Mouse (Mus musculus): ENCODE data around the gene Atp8b4.

The Atp8b4 gene

GRCm38 (mm10) chr2:126339516-126339915, 161.0 kb downstream of the Atp8b4 start:
- Histone ChIP-seq H3K9me3 (ENCODE audit: low read length) (no peaks in the 10 kb centered on the region), H3K4me1 (replicated peaks; ENCODE audit: low read depth, low read length) (no peaks in the 10 kb centered on the region), H3K4me3 (replicated peaks; ENCODE audit: low read length) (no peak overlapping the region), H3K27me3 (ENCODE audit: insufficient read depth, low read length) (no peaks in the 10 kb centered on the region), H3K36me3 (ENCODE audit: insufficient read depth, low read length) (no peaks in the 10 kb centered on the region)
- TF ChIP-seq POU5F1 (IDR thresholded peaks at IDR 0.05; ENCODE audit: borderline replicate concordance, low read length), result no peak
- TF ChIP-seq NANOG (IDR thresholded peaks at IDR 0.05; ENCODE audit: borderline replicate concordance, low read length), result no peak

DNA sequence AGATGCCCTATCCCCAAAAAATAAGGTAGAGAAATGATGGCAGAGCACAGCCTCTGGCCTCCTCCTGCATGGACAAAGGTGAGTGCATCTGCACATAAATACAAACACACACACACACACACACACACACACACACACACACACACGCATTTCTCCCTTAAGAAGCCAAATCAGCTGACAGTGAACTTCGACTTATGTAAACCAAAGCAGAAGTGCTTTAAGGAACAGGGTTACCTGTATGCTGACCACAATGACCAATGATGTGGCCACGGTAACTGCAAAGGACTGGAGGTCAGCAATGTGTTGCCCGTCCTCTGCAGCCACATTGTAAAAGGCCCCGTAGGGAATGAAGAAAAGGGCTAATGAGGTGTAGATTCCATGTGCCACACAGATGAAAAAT, 163.3 kb downstream of the Atp8b4 start:
- Histone ChIP-seq H3K36me3 (ENCODE audit: insufficient read depth, low read length) (no peaks in the 10 kb centered on the region), H3K4me3 (replicated peaks; ENCODE audit: low read length) (no peak overlapping the region), H3K9me3 (ENCODE audit: low read length) (no peaks in the 10 kb centered on the region), H3K4me1 (replicated peaks; ENCODE audit: low read depth, low read length) (no peaks in the 10 kb centered on the region), H3K27me3 (ENCODE audit: insufficient read depth, low read length) (no peaks in the 10 kb centered on the region)
- TF ChIP-seq NANOG (IDR thresholded peaks at IDR 0.05; ENCODE audit: borderline replicate concordance, low read length) (no peak), POU5F1 (IDR thresholded peaks at IDR 0.05; ENCODE audit: borderline replicate concordance, low read length) (no peak), CTCF (conservative IDR thresholded peaks at IDR 0.05; ENCODE audit: low read length) (no peak)

GRCm38 (mm10) chr2:126331794-126332193, 168.7 kb downstream of the Atp8b4 start:
- no peaks in the 10 kb centered on the region for H3K9me3 ChIP-seq (ENCODE audit: low read length)
- no peaks in the 10 kb centered on the region for H3K36me3 ChIP-seq (ENCODE audit: insufficient read depth, low read length)
- no peaks in the 10 kb centered on the region for H3K27me3 ChIP-seq (ENCODE audit: insufficient read depth, low read length)
- no peak overlapping the region for H3K4me3 ChIP-seq (replicated peaks; ENCODE audit: low read length)
- TF ChIP-seq NANOG (IDR thresholded peaks at IDR 0.05; ENCODE audit: borderline replicate concordance, low read length) (no peak), POU5F1 (IDR thresholded peaks at IDR 0.05; ENCODE audit: borderline replicate concordance, low read length) (no peak), CTCF (conservative IDR thresholded peaks at IDR 0.05; ENCODE audit: low read length) (no peak)
- no peaks in the 10 kb centered on the region for H3K4me1 ChIP-seq (replicated peaks; ENCODE audit: low read depth, low read length)

DNA sequence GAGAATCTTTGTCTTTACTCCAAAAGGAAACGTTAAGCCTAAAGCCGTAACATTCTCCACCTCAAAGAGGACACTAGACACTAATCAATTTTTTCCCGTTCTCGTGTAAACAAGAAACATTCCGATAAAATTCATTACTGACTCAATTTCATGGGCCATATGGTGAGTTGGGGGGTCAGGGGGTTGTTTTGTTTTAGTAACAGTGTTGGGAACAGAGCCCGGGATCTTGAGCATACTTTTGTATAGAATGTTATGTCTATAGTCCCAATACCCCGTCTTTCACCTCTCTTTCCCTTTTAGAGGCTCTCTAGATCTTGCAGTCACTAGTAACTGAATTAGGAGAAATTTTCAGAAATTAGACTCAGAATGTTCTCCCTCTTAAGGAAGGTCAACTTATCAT, 177.3 kb downstream of the Atp8b4 start:
- H3K9me3 ChIP-seq (ENCODE audit: low read length), result 0 out of 2 replicates have a peak, but pooled peaks cover 2% of the 10 kb centered on the region
- H3K4me3 ChIP-seq (replicated peaks; ENCODE audit: low read length), result no peak overlapping the region
- no peak for TF ChIP-seq NANOG (IDR thresholded peaks at IDR 0.05; ENCODE audit: borderline replicate concordance, low read length)
- no peak for TF ChIP-seq POU5F1 (IDR thresholded peaks at IDR 0.05; ENCODE audit: borderline replicate concordance, low read length)
- no peak for TF ChIP-seq CTCF (conservative IDR thresholded peaks at IDR 0.05; ENCODE audit: low read length)
- H3K4me1 ChIP-seq (replicated peaks; ENCODE audit: low read depth, low read length), result no peaks in the 10 kb centered on the region
- no peaks in the 10 kb centered on the region for H3K27me3 ChIP-seq (ENCODE audit: insufficient read depth, low read length)
- H3K36me3 ChIP-seq (ENCODE audit: insufficient read depth, low read length), result no peaks in the 10 kb centered on the region

DNA sequence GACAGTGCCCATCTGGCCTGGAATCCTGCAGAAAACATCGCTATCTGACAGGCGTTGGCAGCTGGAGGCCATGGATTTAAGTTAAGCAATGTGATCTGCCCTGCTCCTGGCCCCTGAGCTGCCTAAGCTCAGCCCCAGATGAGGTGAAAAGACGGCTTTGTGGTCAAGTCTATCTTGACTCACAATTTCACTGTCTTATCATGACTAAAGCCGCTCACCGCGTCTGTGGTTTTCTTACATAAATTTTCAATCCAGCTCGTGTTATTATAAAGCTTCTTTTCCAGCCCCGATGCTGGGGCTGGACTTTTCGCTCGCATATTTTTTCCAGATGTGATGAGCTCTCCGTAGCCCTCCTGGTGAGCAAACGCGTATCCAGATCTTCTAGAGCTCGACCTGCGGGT, 177.8 kb downstream of the Atp8b4 start:
- H3K9me3 ChIP-seq (ENCODE audit: low read length), result 0 out of 2 replicates have a peak, but pooled peaks cover 2% of the 10 kb centered on the region
- H3K4me1 ChIP-seq (replicated peaks; ENCODE audit: low read depth, low read length), result no peaks in the 10 kb centered on the region
- no peaks in the 10 kb centered on the region for H3K27me3 ChIP-seq (ENCODE audit: insufficient read depth, low read length)
- H3K36me3 ChIP-seq (ENCODE audit: insufficient read depth, low read length), result no peaks in the 10 kb centered on the region
- H3K4me3 ChIP-seq (replicated peaks; ENCODE audit: low read length), result no peak overlapping the region
- TF ChIP-seq NANOG (IDR thresholded peaks at IDR 0.05; ENCODE audit: borderline replicate concordance, low read length) (no peak), POU5F1 (IDR thresholded peaks at IDR 0.05; ENCODE audit: borderline replicate concordance, low read length) (no peak), CTCF (conservative IDR thresholded peaks at IDR 0.05; ENCODE audit: low read length) (no peak)

DNA sequence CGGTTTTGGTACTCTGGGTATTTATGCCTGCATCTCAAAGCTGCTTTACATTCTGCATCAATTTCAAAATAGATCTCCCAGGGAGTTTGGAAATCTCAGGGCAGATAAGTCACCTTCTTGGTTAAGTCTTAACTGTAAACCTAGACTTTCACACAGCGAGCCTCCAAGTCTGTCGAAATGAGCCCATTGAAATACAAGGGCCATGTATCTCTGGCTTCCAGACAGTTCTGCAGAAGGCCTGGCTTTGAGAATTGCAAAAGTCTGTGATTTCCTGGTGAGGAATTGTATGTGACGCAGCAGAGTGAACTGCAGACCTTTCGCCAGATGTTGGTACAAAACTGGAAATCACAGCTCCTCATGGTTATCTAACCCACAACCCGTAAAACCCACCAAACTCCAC, 182.4 kb downstream of the Atp8b4 start:
- no peaks in the 10 kb centered on the region for H3K27me3 ChIP-seq (ENCODE audit: insufficient read depth, low read length)
- 0 out of 2 replicates have a peak, but pooled peaks cover 2% of the 10 kb centered on the region for H3K9me3 ChIP-seq (ENCODE audit: low read length)
- H3K4me1 ChIP-seq (replicated peaks; ENCODE audit: low read depth, low read length), result no peaks in the 10 kb centered on the region
- TF ChIP-seq NANOG (IDR thresholded peaks at IDR 0.05; ENCODE audit: borderline replicate concordance, low read length) (no peak), CTCF (conservative IDR thresholded peaks at IDR 0.05; ENCODE audit: low read length) (no peak), POU5F1 (IDR thresholded peaks at IDR 0.05; ENCODE audit: borderline replicate concordance, low read length) (no peak)
- H3K4me3 ChIP-seq (replicated peaks; ENCODE audit: low read length), result no peak overlapping the region
- H3K36me3 ChIP-seq (ENCODE audit: insufficient read depth, low read length), result no peaks in the 10 kb centered on the region

GRCm38 (mm10) chr2:126316942-126317341, 183.5 kb downstream of the Atp8b4 start:
- Histone ChIP-seq H3K4me3 (replicated peaks; ENCODE audit: low read length) (no peak overlapping the region), H3K4me1 (replicated peaks; ENCODE audit: low read depth, low read length) (no peaks in the 10 kb centered on the region), H3K36me3 (ENCODE audit: insufficient read depth, low read length) (no peaks in the 10 kb centered on the region), H3K27me3 (ENCODE audit: insufficient read depth, low read length) (no peaks in the 10 kb centered on the region), H3K9me3 (ENCODE audit: low read length) (0 out of 2 replicates have a peak, but pooled peaks cover 2% of the 10 kb centered on the region)
- TF ChIP-seq NANOG (IDR thresholded peaks at IDR 0.05; ENCODE audit: borderline replicate concordance, low read length), result no peak
- TF ChIP-seq POU5F1 (IDR thresholded peaks at IDR 0.05; ENCODE audit: borderline replicate concordance, low read length), result no peak
- TF ChIP-seq CTCF (conservative IDR thresholded peaks at IDR 0.05; ENCODE audit: low read length), result no peak

- H3K4me3 ChIP-seq (replicated peaks; ENCODE audit: low read length), result no peak overlapping the region
- 0 out of 2 replicates have a peak, but pooled peaks cover 2% of the 10 kb centered on the region for H3K9me3 ChIP-seq (ENCODE audit: low read length)
Observed at GRCm38 (mm10) chr2:126316346-126316745, 184.1 kb downstream of the Atp8b4 start.

GRCm38 (mm10) chr2:126311056-126311455, 189.4 kb downstream of the Atp8b4 start:
- Histone ChIP-seq H3K4me1 (replicated peaks; ENCODE audit: low read depth, low read length) (no peaks in the 10 kb centered on the region), H3K36me3 (ENCODE audit: insufficient read depth, low read length) (no peaks in the 10 kb centered on the region), H3K4me3 (replicated peaks; ENCODE audit: low read length) (no peak overlapping the region), H3K27me3 (ENCODE audit: insufficient read depth, low read length) (0 out of 2 replicates have a peak, but pooled peaks cover 2% of the 10 kb centered on the region), H3K9me3 (ENCODE audit: low read length) (peaks cover 10% of the 10 kb centered on the region)
- TF ChIP-seq POU5F1 (IDR thresholded peaks at IDR 0.05; ENCODE audit: borderline replicate concordance, low read length), result no peak
- no peak for TF ChIP-seq CTCF (conservative IDR thresholded peaks at IDR 0.05; ENCODE audit: low read length)
- TF ChIP-seq NANOG (IDR thresholded peaks at IDR 0.05; ENCODE audit: borderline replicate concordance, low read length), result no peak

More at GRCm38 (mm10) chr2:126316346-126316745, 184.1 kb downstream of the Atp8b4 start:
- TF ChIP-seq CTCF (conservative IDR thresholded peaks at IDR 0.05; ENCODE audit: low read length) (no peak), NANOG (IDR thresholded peaks at IDR 0.05; ENCODE audit: borderline replicate concordance, low read length) (no peak), POU5F1 (IDR thresholded peaks at IDR 0.05; ENCODE audit: borderline replicate concordance, low read length) (no peak)
- Histone ChIP-seq H3K36me3 (ENCODE audit: insufficient read depth, low read length) (no peaks in the 10 kb centered on the region), H3K27me3 (ENCODE audit: insufficient read depth, low read length) (no peaks in the 10 kb centered on the region), H3K4me1 (replicated peaks; ENCODE audit: low read depth, low read length) (no peaks in the 10 kb centered on the region)
